Mouse (Mus musculus): ENCODE results near the gene Podxl. TPM values are rescaled to one million over a fixed set of nuclear protein-coding genes. Genes with fewer than 3 reads are reported as not detected.

The Podxl gene
- polyA plus RNA-seq, 1 experiment from 2014 or later = 13.2 TPM

- Histone ChIP-seq H3K36me3 (ENCODE audit: poor library complexity, severe bottlenecking) (peaks cover 33% of the 10 kb centered on the region), H3K9ac (no peak overlapping the region), H3K27me3 (no peaks in the 10 kb centered on the region), H3K27ac (no peak overlapping the region), H3K4me2 (no peak overlapping the region), H3K4me1 (0 out of 2 replicates have a peak, but pooled peaks cover 3% of the 10 kb centered on the region), H3K4me3 (no peak overlapping the region), H3K9me3 (replicated peaks) (no peaks in the 10 kb centered on the region)
- 71% methylated on average over 8 of the region's 8 CpGs for WGBS
- ATAC-seq = 0 out of 2 replicates have a peak, but pooled peaks have one; percentile 31
These were observed 44.7 kb downstream of the Podxl start for GRCm38 (mm10) chr6:31519001-31519471.

- Histone ChIP-seq H3K4me1 (0 out of 2 replicates have a peak, but pooled peaks cover 2% of the 10 kb centered on the region), H3K36me3 (ENCODE audit: poor library complexity, severe bottlenecking) (peaks cover 26% of the 10 kb centered on the region), H3K4me3 (no peak overlapping the region), H3K27me3 (no peaks in the 10 kb centered on the region), H3K27ac (no peak overlapping the region), H3K9me3 (replicated peaks) (no peaks in the 10 kb centered on the region), H3K9ac (no peak overlapping the region), H3K4me2 (no peak overlapping the region)
- 88% methylated on average over 2 of the region's 2 CpGs for WGBS
- no peak for ATAC-seq
These were observed 45.5 kb downstream of the Podxl start for GRCm38 (mm10) chr6:31518338-31518698.

- Histone ChIP-seq H3K4me1 (no peaks in the 10 kb centered on the region), H3K27me3 (no peaks in the 10 kb centered on the region), H3K36me3 (ENCODE audit: poor library complexity, severe bottlenecking) (peaks cover 21% of the 10 kb centered on the region), H3K4me2 (no peak overlapping the region), H3K27ac (no peak overlapping the region; the same call in 1 of the 2 replicates), H3K4me3 (no peak overlapping the region), H3K9me3 (replicated peaks) (no peaks in the 10 kb centered on the region), H3K9ac (no peak overlapping the region)
- no peak for ATAC-seq
- WGBS = 74% methylated on average over 9 of the region's 9 CpGs
These were observed 46.0 kb downstream of the Podxl start for GRCm38 (mm10) chr6:31517681-31518337.

GRCm38 (mm10) chr6:31513726-31514125, 50.1 kb downstream of the Podxl start:
- no peak for ATAC-seq
- H3K4me1 ChIP-seq = no peaks in the 10 kb centered on the region
- no peak overlapping the region for H3K27ac ChIP-seq
- H3K4me3 ChIP-seq = no peak overlapping the region
- H3K27me3 ChIP-seq = no peaks in the 10 kb centered on the region
- peaks cover 1% of the 10 kb centered on the region; the same call in 1 of the 2 replicates for H3K36me3 ChIP-seq (ENCODE audit: poor library complexity, severe bottlenecking)
- H3K9ac ChIP-seq = no peak overlapping the region
- WGBS = 76% methylated on average over 6 of the region's 6 CpGs
- H3K9me3 ChIP-seq (replicated peaks) = no peaks in the 10 kb centered on the region
- no peak overlapping the region for H3K4me2 ChIP-seq

DNA sequence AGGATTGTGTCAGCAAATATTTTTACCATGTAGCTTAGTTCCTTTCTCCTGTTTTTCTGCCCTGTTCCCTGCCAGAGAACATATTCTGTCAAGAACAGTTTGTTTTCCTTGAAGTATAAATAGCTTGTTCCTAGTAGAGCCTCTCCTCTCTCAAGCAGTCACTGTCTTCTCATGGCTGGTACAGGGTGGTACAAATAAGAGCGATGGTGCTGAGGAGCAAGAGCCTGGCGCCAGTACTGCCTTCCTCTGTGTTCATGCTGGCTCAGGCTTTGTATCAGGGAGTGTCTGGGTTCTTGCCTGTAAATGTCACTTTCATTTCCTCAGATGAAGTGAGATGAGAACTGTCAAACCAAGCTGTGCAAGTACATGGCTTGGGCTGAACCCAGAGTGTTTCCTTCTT, 61.2 kb downstream of the Podxl start:
- H3K36me3 ChIP-seq (ENCODE audit: poor library complexity, severe bottlenecking) = peaks cover 29% of the 10 kb centered on the region
- no peak overlapping the region for H3K9ac ChIP-seq
- H3K4me1 ChIP-seq = peaks cover 6% of the 10 kb centered on the region
- H3K9me3 ChIP-seq (replicated peaks) = no peaks in the 10 kb centered on the region
- no peaks in the 10 kb centered on the region for H3K27me3 ChIP-seq
- 100% methylated on average over 2 of the region's 2 CpGs for WGBS
- H3K27ac ChIP-seq = no peak overlapping the region
- H3K4me3 ChIP-seq = no peak overlapping the region
- no peak overlapping the region for H3K4me2 ChIP-seq
- ATAC-seq = no peak

- peaks cover 37% of the 10 kb centered on the region for H3K36me3 ChIP-seq (ENCODE audit: poor library complexity, severe bottlenecking)
- H3K9ac ChIP-seq = no peak overlapping the region
- H3K4me3 ChIP-seq = no peak overlapping the region
- peaks cover 6% of the 10 kb centered on the region for H3K4me1 ChIP-seq
- no peak overlapping the region for H3K4me2 ChIP-seq
- no peaks in the 10 kb centered on the region for H3K9me3 ChIP-seq (replicated peaks)
- no peak for ATAC-seq
- H3K27ac ChIP-seq = no peak overlapping the region
- no peaks in the 10 kb centered on the region for H3K27me3 ChIP-seq
These were observed 63.1 kb downstream of the Podxl start for GRCm38 (mm10) chr6:31500691-31501090.

DNA sequence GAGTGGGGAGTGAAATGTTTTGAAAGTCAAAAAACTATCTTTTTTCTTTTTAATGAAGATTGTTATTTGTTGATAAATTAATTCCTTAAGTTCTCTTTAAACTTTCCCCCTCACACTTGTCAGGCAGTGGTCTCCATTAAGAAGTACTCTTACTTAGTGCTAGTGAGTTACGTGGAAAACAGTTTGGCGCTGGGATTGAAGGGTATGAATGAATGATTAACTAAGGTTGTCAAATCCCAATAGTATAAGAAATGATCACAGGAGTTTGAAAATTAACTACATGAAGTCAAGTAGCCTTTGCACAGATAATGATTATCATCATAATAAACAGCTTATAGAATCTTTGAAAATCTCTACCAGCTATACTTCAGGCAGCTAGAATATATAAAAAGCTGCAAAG, 63.5 kb downstream of the Podxl start:
- WGBS = 66% methylated on average over 2 of the region's 2 CpGs
- no peaks in the 10 kb centered on the region for H3K27me3 ChIP-seq
- H3K27ac ChIP-seq = no peak overlapping the region
- peaks cover 37% of the 10 kb centered on the region for H3K36me3 ChIP-seq (ENCODE audit: poor library complexity, severe bottlenecking)
- H3K4me1 ChIP-seq = peaks cover 6% of the 10 kb centered on the region
- H3K9me3 ChIP-seq (replicated peaks) = no peaks in the 10 kb centered on the region
- H3K4me2 ChIP-seq = no peak overlapping the region
- no peak overlapping the region for H3K4me3 ChIP-seq
- no peak overlapping the region for H3K9ac ChIP-seq
- no peak for ATAC-seq

GRCm38 (mm10) chr6:31499836-31500235, 63.9 kb downstream of the Podxl start:
- Histone ChIP-seq H3K9ac (no peak overlapping the region), H3K4me3 (no peak overlapping the region), H3K27me3 (no peaks in the 10 kb centered on the region), H3K9me3 (replicated peaks) (no peaks in the 10 kb centered on the region), H3K36me3 (ENCODE audit: poor library complexity, severe bottlenecking) (peaks cover 37% of the 10 kb centered on the region), H3K4me1 (peaks cover 6% of the 10 kb centered on the region), H3K4me2 (no peak overlapping the region), H3K27ac (no peak overlapping the region)
- ATAC-seq = no peak
- 88% methylated on average over 10 of the region's 10 CpGs for WGBS

DNA sequence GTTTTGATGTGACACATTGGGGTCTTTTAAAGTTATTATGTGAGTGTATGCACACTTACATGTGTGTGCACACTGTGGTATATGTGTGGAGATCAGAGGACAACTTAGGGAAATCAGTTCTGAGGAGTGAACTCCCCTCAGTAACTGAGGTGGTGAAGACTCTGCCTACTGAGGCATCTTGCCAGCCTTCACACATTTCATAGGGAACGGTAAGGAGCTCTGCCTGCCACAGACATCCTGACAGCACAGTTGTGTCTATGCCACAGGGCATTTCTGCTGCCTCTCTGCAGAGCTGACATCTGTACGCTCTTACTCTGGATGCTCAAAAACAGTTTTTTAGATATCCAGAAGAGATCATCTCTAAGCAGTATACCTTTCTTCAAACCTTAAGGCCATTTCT, 67.6 kb downstream of the Podxl start:
- Histone ChIP-seq H3K27ac (no peak overlapping the region), H3K4me1 (peaks cover 6% of the 10 kb centered on the region), H3K36me3 (ENCODE audit: poor library complexity, severe bottlenecking) (peaks cover 22% of the 10 kb centered on the region), H3K4me2 (no peak overlapping the region), H3K4me3 (no peak overlapping the region), H3K27me3 (no peaks in the 10 kb centered on the region), H3K9me3 (replicated peaks) (no peaks in the 10 kb centered on the region), H3K9ac (no peak overlapping the region)
- WGBS = 88% methylated on average over 2 of the region's 2 CpGs
- no peak for ATAC-seq

DNA sequence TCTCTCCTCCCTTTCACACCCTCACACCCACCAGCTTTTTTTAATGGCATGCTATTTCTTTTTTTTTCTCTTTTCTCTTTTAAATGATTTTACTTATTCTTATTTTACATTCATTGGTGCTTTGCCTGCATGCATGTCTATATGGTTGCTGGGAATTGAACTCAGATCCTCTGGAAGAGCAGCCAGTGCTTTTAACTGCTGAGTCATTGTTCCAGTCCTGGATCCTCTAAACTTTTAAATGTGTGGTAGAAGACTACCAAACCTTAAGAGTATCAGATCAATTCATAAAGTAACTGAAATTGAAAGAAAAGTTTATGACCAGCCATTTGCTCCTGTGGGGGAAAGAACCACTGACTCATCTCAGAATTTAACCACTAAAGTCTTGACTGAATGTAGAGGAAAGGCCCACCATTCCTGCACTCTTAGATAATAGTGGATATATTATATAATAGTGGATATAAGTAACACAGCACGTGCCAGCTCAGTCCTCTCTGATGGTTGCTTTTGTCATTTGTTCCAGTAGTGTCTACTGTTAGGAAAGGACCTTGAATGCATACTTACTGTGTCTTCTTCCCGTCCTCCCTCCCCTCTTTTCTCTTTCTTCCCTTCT, 68.6 kb downstream of the Podxl start:
- 84% methylated on average over 2 of the region's 2 CpGs for WGBS
- peaks cover 32% of the 10 kb centered on the region for H3K36me3 ChIP-seq (ENCODE audit: poor library complexity, severe bottlenecking)
- no peak overlapping the region for H3K27ac ChIP-seq
- H3K9ac ChIP-seq = no peak overlapping the region
- ATAC-seq = no peak
- no peak overlapping the region for H3K4me3 ChIP-seq
- H3K4me2 ChIP-seq = no peak overlapping the region
- H3K9me3 ChIP-seq (replicated peaks) = no peaks in the 10 kb centered on the region
- H3K27me3 ChIP-seq = no peaks in the 10 kb centered on the region
- H3K4me1 ChIP-seq = no peaks in the 10 kb centered on the region

GRCm38 (mm10) chr6:31489950-31490349, 73.8 kb downstream of the Podxl start:
- H3K4me2 ChIP-seq = no peak overlapping the region
- H3K4me1 ChIP-seq = no peaks in the 10 kb centered on the region
- 94% methylated on average over 7 of the region's 7 CpGs for WGBS
- H3K27ac ChIP-seq = no peak overlapping the region
- no peak overlapping the region for H3K9ac ChIP-seq
- H3K36me3 ChIP-seq (ENCODE audit: poor library complexity, severe bottlenecking) = peaks cover 25% of the 10 kb centered on the region
- no peaks in the 10 kb centered on the region for H3K27me3 ChIP-seq
- H3K9me3 ChIP-seq (replicated peaks) = no peaks in the 10 kb centered on the region
- no peak overlapping the region for H3K4me3 ChIP-seq
- no peak for ATAC-seq

DNA sequence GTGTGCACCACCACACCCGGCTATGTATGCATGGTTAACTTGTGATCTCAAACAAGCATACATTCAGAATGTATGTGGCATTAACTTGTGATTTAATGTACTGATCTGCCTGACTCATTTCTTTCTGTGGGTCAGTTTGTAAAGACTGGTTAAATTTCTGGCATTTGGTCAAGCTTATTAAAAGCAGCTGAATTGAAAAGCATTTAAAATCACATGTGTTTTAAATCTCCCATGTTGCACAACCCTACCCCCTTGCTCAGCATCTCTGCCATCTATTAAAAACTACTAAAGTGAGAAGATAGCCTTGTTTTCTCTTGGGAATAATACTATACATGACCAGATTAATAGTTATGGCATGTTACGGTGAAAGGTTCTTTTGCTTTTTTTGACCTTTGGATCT, 77.2 kb downstream of the Podxl start:
- no peaks in the 10 kb centered on the region for H3K27me3 ChIP-seq
- H3K4me3 ChIP-seq = no peak overlapping the region
- no peak overlapping the region for H3K4me2 ChIP-seq
- H3K4me1 ChIP-seq = 0 out of 2 replicates have a peak, but pooled peaks cover 3% of the 10 kb centered on the region
- no peak overlapping the region for H3K27ac ChIP-seq
- H3K9ac ChIP-seq = no peak overlapping the region
- H3K9me3 ChIP-seq (replicated peaks) = no peaks in the 10 kb centered on the region
- H3K36me3 ChIP-seq (ENCODE audit: poor library complexity, severe bottlenecking) = peaks cover 20% of the 10 kb centered on the region
- no peak for ATAC-seq
- 92% methylated on average over 2 of the region's 2 CpGs for WGBS

Measured in forebrain, embryonic 13.5 days (tissue).